Mouse (Mus musculus) lung, postnatal 0 days (tissue): ENCODE results near the gene Tex48.

ENCODE experiments used
- CTCF ChIP-seq: IDR thresholded peaks from 2 replicates; pipeline ENCODE4 v1.5.1; 2016; ENCODE audit warnings: antibody characterized with exemption, mild to moderate bottlenecking
- EP300 ChIP-seq: IDR thresholded peaks from 2 replicates; pipeline ENCODE4 v1.6.1; 2016; ENCODE audit warnings: antibody characterized with exemption, mild to moderate bottlenecking, control low read depth

DNA sequence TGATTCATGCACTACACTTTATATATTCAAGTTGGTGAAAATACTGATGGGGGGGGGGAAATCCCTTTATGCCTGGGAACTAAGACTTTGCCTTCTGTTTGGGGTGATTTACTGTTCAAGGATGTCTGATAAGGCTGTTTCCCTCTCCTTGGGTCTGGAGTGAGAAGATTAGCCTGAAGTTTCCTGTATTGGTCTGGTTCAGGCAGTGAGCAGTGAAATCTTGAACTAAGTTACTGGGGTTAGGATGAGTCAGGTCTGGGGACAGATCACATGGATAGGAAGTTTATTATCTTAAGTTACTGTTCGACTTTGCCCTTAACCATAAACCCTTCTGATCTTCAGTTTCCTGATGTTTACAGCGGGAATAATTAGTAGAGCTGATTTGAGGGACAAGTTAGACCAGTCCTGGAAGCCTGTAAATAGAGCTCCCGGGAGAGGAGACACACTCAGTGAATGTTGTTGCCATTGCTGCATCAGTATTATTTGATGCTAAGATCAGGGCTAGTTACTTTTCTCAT, 3.4 kb upstream of the Tex48 start:
- TF ChIP-seq CTCF (no peak), EP300 (no peak)
